9 mouse cellular contexts compared by ENCODE assay signal in the genomic region with DNA sequence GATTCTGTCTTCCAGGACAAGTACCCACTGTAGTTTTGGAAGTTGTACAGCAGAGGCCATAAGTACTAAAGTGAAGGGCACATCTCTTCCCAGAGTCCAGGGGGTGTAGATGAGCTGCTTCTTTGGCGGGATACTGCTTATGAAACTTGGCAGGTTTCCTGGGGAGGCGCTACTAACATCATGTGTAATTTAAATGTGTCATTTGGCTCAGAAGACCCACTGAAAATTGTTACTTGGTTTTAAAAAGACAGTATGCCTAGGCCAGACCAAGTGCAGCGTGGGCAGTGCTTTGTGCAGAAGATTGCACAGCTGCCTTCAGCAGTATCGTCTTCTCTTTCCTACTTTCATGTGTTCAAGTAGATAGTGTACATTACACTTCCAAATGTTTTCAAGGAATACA. TPM values are rescaled to one million over a fixed set of nuclear protein-coding genes. Genes with fewer than 3 reads are reported as not detected.
DNase-seq lines count a peak whose midpoint lies in the region; ATAC-seq and TF ChIP-seq lines count a peak whose summit lies in the region.
"Had no signal": no experiment of that assay in that cellular context is flagged by ENCODE, and none has a peak within 500 bp of the region (broad histone marks: within the 10 kb centered on the region; RNA-seq: fewer than 3 reads in every experiment).

No protein-coding gene starts in this region.

- no peak overlapping the region for H3K9ac ChIP-seq in midbrain, postnatal 0 days (replicated peaks; ENCODE audit: low read length, poor library complexity, severe bottlenecking)
- no peak overlapping the region for H3K9ac ChIP-seq in midbrain, embryonic 13.5 days (replicated peaks)
- no peak overlapping the region for H3K9ac ChIP-seq in heart, embryonic 15.5 days

- H3K27me3 ChIP-seq in midbrain, postnatal 0 days (ENCODE audit: insufficient read depth, low read length) = no peaks in the 10 kb centered on the region
- H3K27me3 ChIP-seq in midbrain, embryonic 13.5 days = no peaks in the 10 kb centered on the region
- H3K27me3 ChIP-seq in heart, embryonic 15.5 days = no peaks in the 10 kb centered on the region
- H3K27me3 ChIP-seq in midbrain, embryonic 10.5 days (ENCODE audit: low read depth, poor library complexity, severe bottlenecking) = no peaks in the 10 kb centered on the region

- TF ChIP-seq CTCF in midbrain, postnatal 0 days (IDR thresholded peaks at IDR 0.05) = no peak

- ATAC-seq in midbrain, postnatal 0 days (ENCODE audit: low FRiP score) = no peak
- no peak for ATAC-seq in midbrain, embryonic 13.5 days
- ATAC-seq in heart, embryonic 15.5 days (replicated peaks; ENCODE audit: insufficient number of reproducible peaks, insufficient read depth, low FRiP score, low read depth) = no peak

- no peak overlapping the region for H3K4me3 ChIP-seq in midbrain, postnatal 0 days (ENCODE audit: low read depth, low read length)
- H3K4me3 ChIP-seq in midbrain, embryonic 13.5 days (replicated peaks) = no peak overlapping the region
- no peak overlapping the region for H3K4me3 ChIP-seq in heart, embryonic 15.5 days
- no peak overlapping the region for H3K4me3 ChIP-seq in midbrain, embryonic 10.5 days

- H3K9me3 ChIP-seq in midbrain, postnatal 0 days (ENCODE audit: low read length) = no peaks in the 10 kb centered on the region
- no peaks in the 10 kb centered on the region for H3K9me3 ChIP-seq in midbrain, embryonic 13.5 days
- H3K9me3 ChIP-seq in heart, embryonic 15.5 days (replicated peaks) = no peaks in the 10 kb centered on the region
- no peaks in the 10 kb centered on the region for H3K9me3 ChIP-seq in midbrain, embryonic 10.5 days (replicated peaks)

- DNase-seq in midbrain, postnatal 0 days (ENCODE audit: low spot score) = peak; percentile 12
- peak; percentile 22 to 40 for DNase-seq in left cerebral cortex, postnatal 36 days (ENCODE audit: low spot score in 2 of 2)
- peak; percentile 53 for DNase-seq in testis, postnatal 10 days (ENCODE audit: low spot score)
- DNase-seq in adrenal gland, adult (ENCODE audit: inconsistent age in 2 of 2, low spot score in 1 of 2) = no peak
- DNase-seq in midbrain, embryonic 10.5 days (ENCODE audit: low spot score) = no peak

- H3K36me3 ChIP-seq in midbrain, postnatal 0 days (ENCODE audit: insufficient read depth, low read length) = peaks cover 13% of the 10 kb centered on the region
- peaks cover 12% of the 10 kb centered on the region; the same call in 1 of the 2 replicates for H3K36me3 ChIP-seq in midbrain, embryonic 13.5 days
- H3K36me3 ChIP-seq in heart, embryonic 15.5 days = 0 out of 2 replicates have a peak, but pooled peaks cover 3% of the 10 kb centered on the region
- H3K36me3 ChIP-seq in midbrain, embryonic 10.5 days = peaks cover 16% of the 10 kb centered on the region; the same call in 1 of the 2 replicates

- intact Hi-C loops in left cerebral cortex, postnatal 36 days (cut with DNase I) = loop anchor here (5.0 kb wide), 1 partner anchor 43 kb away; a partner anchor contains a TSS

- H3K27ac ChIP-seq in midbrain, postnatal 0 days (ENCODE audit: low read depth, low read length) = no peak overlapping the region
- no peak overlapping the region for H3K27ac ChIP-seq in midbrain, embryonic 13.5 days
- peak overlapping the region; percentile 58 for H3K27ac ChIP-seq in heart, embryonic 15.5 days
- no peak overlapping the region for H3K27ac ChIP-seq in midbrain, embryonic 10.5 days (replicated peaks)
- H3K27ac ChIP-seq: macrophage had no signal

- WGBS in midbrain, postnatal 0 days = 85% methylated on average over 4 of the region's 4 CpGs
- WGBS in midbrain, embryonic 13.5 days = 96% methylated on average over 4 of the region's 4 CpGs
- WGBS in heart, embryonic 15.5 days = 49% methylated on average over 4 of the region's 4 CpGs
- WGBS in midbrain, embryonic 10.5 days = 88% methylated on average over 4 of the region's 4 CpGs

- no peak overlapping the region for H3K4me2 ChIP-seq in midbrain, postnatal 0 days (ENCODE audit: low read depth, low read length, poor library complexity, severe bottlenecking)
- H3K4me2 ChIP-seq in midbrain, embryonic 13.5 days (replicated peaks) = no peak overlapping the region
- no peak overlapping the region for H3K4me2 ChIP-seq in heart, embryonic 15.5 days

- H3K4me1 ChIP-seq in midbrain, postnatal 0 days (ENCODE audit: insufficient read depth, low read length) = no peaks in the 10 kb centered on the region
- H3K4me1 ChIP-seq in midbrain, embryonic 13.5 days (replicated peaks) = no peaks in the 10 kb centered on the region
- H3K4me1 ChIP-seq in heart, embryonic 15.5 days (replicated peaks) = 0 out of 2 replicates have a peak, but pooled peaks cover 3% of the 10 kb centered on the region
- H3K4me1 ChIP-seq in midbrain, embryonic 10.5 days = no peaks in the 10 kb centered on the region

RNA-seq across cellular contexts. Expression of a gene that starts 44.5 kb away (rescaled TPM):
- 35.1 and 47.0 TPM in 2 replicates for total RNA-seq in midbrain, postnatal 0 days (2014; rRNA removed)
- 7.4 and 8.6 TPM in 2 replicates for polyA plus RNA-seq in midbrain, postnatal 0 days (2015; fragmentation: Nextera tagmentation; extraction: Ambion mirVana)
- polyA plus RNA-seq in midbrain, embryonic 13.5 days (2015; fragmentation: Nextera tagmentation; extraction: Ambion mirVana) = 10.6 TPM in 2 replicates
- 10.0 and 14.4 TPM in 2 replicates for polyA plus RNA-seq in heart, embryonic 15.5 days (2015; fragmentation: Nextera tagmentation; extraction: Ambion mirVana)
- 10 to 100 TPM; 48.8 to 70.1 TPM for total RNA-seq in left cerebral cortex, postnatal 36 days (2021)
- 12.3 and 13.7 TPM in 2 replicates for polyA plus RNA-seq in midbrain, embryonic 10.5 days (2016; fragmentation: Nextera tagmentation; extraction: Ambion mirVana)

RNA-seq across cellular contexts. Expression of a gene that starts 50.4 kb away (rescaled TPM):
- not detected in 2 replicates for total RNA-seq in midbrain, postnatal 0 days (2014; rRNA removed)
- polyA plus RNA-seq in midbrain, postnatal 0 days (2015; fragmentation: Nextera tagmentation; extraction: Ambion mirVana) = not detected in 2 replicates
- not detected in 2 replicates for polyA plus RNA-seq in midbrain, embryonic 13.5 days (2015; fragmentation: Nextera tagmentation; extraction: Ambion mirVana)
- polyA plus RNA-seq in heart, embryonic 15.5 days (2015; fragmentation: Nextera tagmentation; extraction: Ambion mirVana) = not detected in 2 replicates
- total RNA-seq in left cerebral cortex, postnatal 36 days (2021) = not detected
- not detected in 2 replicates for polyA plus RNA-seq in midbrain, embryonic 10.5 days (2016; fragmentation: Nextera tagmentation; extraction: Ambion mirVana)
- polyA plus RNA-seq: macrophage; testis, adult 2 months had no signal

Comparison
In these comparisons a context has a peak if more than half of its experiments do, and no peak if none do; other contexts are left out.
1. DNase-seq: peak in midbrain, postnatal 0 days (single experiment), left cerebral cortex, postnatal 36 days (2 of 2) and testis, postnatal 10 days (single experiment); none in adrenal gland, adult (0 of 2) and midbrain, embryonic 10.5 days (single experiment).